In the genomic region with DNA sequence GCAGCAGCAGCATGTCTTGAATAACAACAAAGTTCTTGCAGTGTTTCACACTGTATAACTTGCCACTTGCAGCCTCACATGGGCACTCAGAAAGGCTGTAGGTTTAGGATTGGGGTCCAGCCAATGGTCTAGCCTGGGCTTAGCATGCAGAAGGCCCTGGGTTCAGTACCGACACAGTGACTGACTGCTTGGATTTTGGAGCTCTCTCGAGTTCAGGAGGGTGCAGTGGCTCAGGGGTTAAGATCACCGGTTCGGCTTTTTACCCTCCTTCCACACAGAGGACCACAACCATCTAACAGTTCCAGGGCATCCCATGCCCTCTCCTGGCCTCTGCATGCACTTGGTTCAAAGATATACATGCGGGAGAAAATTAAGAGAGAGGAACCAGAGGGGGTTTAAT, we compare ENCODE assay signal across 7 mouse cellular contexts. TPM values are rescaled to one million over a fixed set of nuclear protein-coding genes. Genes with fewer than 3 reads are reported as not detected.
A peak's percentile ranks its signal among the peaks of the same experiment; 100 is the strongest.
DNase-seq lines count a peak whose midpoint lies in the region; ATAC-seq and TF ChIP-seq lines count a peak whose summit lies in the region.

No protein-coding gene starts in this region.

- peak overlapping the region; percentile 72 for H3K4me3 ChIP-seq in neural tube, embryonic 11.5 days (ENCODE audit: low read depth, low read length)
- H3K4me3 ChIP-seq in forebrain, embryonic 14.5 days (ENCODE audit: low read depth, low read length) = peak overlapping the region; percentile 62
- peak overlapping the region; percentile 69 for H3K4me3 ChIP-seq in limb, embryonic 14.5 days (replicated peaks; ENCODE audit: low read length)
- peak overlapping the region; percentile 94 for H3K4me3 ChIP-seq in stomach, embryonic 16.5 days (replicated peaks; ENCODE audit: low read length)

- no peak for DNase-seq in neural tube, embryonic 11.5 days (ENCODE audit: low spot score)
- no peak for DNase-seq in neural tube, embryonic 10.5 days (ENCODE audit: extremely low spot score, low spot score)
- DNase-seq in forebrain, embryonic 14.5 days (ENCODE audit: low spot score) = no peak
- DNase-seq in limb, embryonic 14.5 days (ENCODE audit: low spot score) = no peak
- no peak for DNase-seq in gastrocnemius, postnatal 10 days
- DNase-seq in layer of hippocampus, postnatal 14 days (ENCODE audit: low spot score in 2 of 2) = no peak

- H3K4me2 ChIP-seq in neural tube, embryonic 11.5 days (ENCODE audit: low read depth) = peak overlapping the region; percentile 87
- H3K4me2 ChIP-seq in forebrain, embryonic 14.5 days (ENCODE audit: low read length) = peak overlapping the region; percentile 96
- peak overlapping the region; percentile 93 for H3K4me2 ChIP-seq in limb, embryonic 14.5 days (replicated peaks; ENCODE audit: low read depth, low read length, severe bottlenecking)
- peak overlapping the region; percentile 68 for H3K4me2 ChIP-seq in stomach, embryonic 16.5 days (ENCODE audit: low read depth, low read length)

- WGBS in neural tube, embryonic 11.5 days = 30% methylated on average over 5 of the region's 5 CpGs
- WGBS in forebrain, embryonic 14.5 days = 35% methylated on average over 5 of the region's 5 CpGs
- WGBS in limb, embryonic 14.5 days = 25% methylated on average over 5 of the region's 5 CpGs
- WGBS in stomach, embryonic 16.5 days = 17% methylated on average over 5 of the region's 5 CpGs

- no peaks in the 10 kb centered on the region for H3K36me3 ChIP-seq in neural tube, embryonic 11.5 days (ENCODE audit: control insufficient read depth, insufficient read depth, low read length)
- H3K36me3 ChIP-seq in forebrain, embryonic 14.5 days (ENCODE audit: control insufficient read depth, insufficient read depth, low read length) = peaks cover 22% of the 10 kb centered on the region
- peaks cover 11% of the 10 kb centered on the region for H3K36me3 ChIP-seq in limb, embryonic 14.5 days (ENCODE audit: control insufficient read depth, insufficient read depth, low read length)
- H3K36me3 ChIP-seq in stomach, embryonic 16.5 days (ENCODE audit: control insufficient read depth, insufficient read depth, low read length) = no peaks in the 10 kb centered on the region; the same call in 1 of the 2 replicates

- H3K4me1 ChIP-seq in neural tube, embryonic 11.5 days (ENCODE audit: control insufficient read depth, insufficient read depth, low read length) = peaks cover 9% of the 10 kb centered on the region
- peaks cover 14% of the 10 kb centered on the region for H3K4me1 ChIP-seq in forebrain, embryonic 14.5 days (ENCODE audit: control insufficient read depth, insufficient read depth, low read length)
- H3K4me1 ChIP-seq in limb, embryonic 14.5 days (ENCODE audit: control insufficient read depth, insufficient read depth, low read length) = peaks cover 9% of the 10 kb centered on the region
- peaks cover 24% of the 10 kb centered on the region for H3K4me1 ChIP-seq in stomach, embryonic 16.5 days (ENCODE audit: control insufficient read depth, insufficient read depth, low read length)

- peak overlapping the region; percentile 96; the same call in 1 of the 2 replicates for H3K27ac ChIP-seq in neural tube, embryonic 11.5 days (ENCODE audit: low read depth, low read length)
- H3K27ac ChIP-seq in forebrain, embryonic 14.5 days (ENCODE audit: low read depth, low read length) = peak overlapping the region; percentile 95; the same call in 1 of the 2 replicates
- H3K27ac ChIP-seq in limb, embryonic 14.5 days (replicated peaks; ENCODE audit: low read depth, low read length) = no peak overlapping the region
- peak overlapping the region; percentile 99 for H3K27ac ChIP-seq in stomach, embryonic 16.5 days (ENCODE audit: low read length)

- no peak for ATAC-seq in neural tube, embryonic 11.5 days (ENCODE audit: insufficient read depth, low FRiP score, low TSS enrichment)
- ATAC-seq in forebrain, embryonic 14.5 days = no peak
- no peak for ATAC-seq in limb, embryonic 14.5 days (ENCODE audit: low FRiP score, low read depth)
- ATAC-seq in stomach, embryonic 16.5 days (ENCODE audit: insufficient read depth, low FRiP score) = no peak

- H3K9ac ChIP-seq in neural tube, embryonic 11.5 days (ENCODE audit: low read length) = peak overlapping the region; percentile 93
- peak overlapping the region; percentile 93 for H3K9ac ChIP-seq in forebrain, embryonic 14.5 days (ENCODE audit: low read length)
- H3K9ac ChIP-seq in limb, embryonic 14.5 days (ENCODE audit: low read depth, low read length, severe bottlenecking) = peak overlapping the region; percentile 84
- peak overlapping the region; percentile 98 for H3K9ac ChIP-seq in stomach, embryonic 16.5 days (ENCODE audit: low read length)

- H3K9me3 ChIP-seq in neural tube, embryonic 11.5 days (ENCODE audit: control insufficient read depth, low read length) = no peaks in the 10 kb centered on the region
- H3K9me3 ChIP-seq in forebrain, embryonic 14.5 days (replicated peaks; ENCODE audit: control insufficient read depth, low read length) = no peaks in the 10 kb centered on the region
- H3K9me3 ChIP-seq in limb, embryonic 14.5 days (ENCODE audit: control insufficient read depth, low read length) = no peaks in the 10 kb centered on the region
- no peaks in the 10 kb centered on the region for H3K9me3 ChIP-seq in stomach, embryonic 16.5 days (replicated peaks; ENCODE audit: control insufficient read depth, low read length)

- TF ChIP-seq POLR2A in limb, embryonic 14.5 days (IDR thresholded peaks at IDR 0.05; ENCODE audit: borderline replicate concordance, extremely low read depth, insufficient read depth, insufficient read length) = no peak

- no peaks in the 10 kb centered on the region for H3K27me3 ChIP-seq in neural tube, embryonic 11.5 days (ENCODE audit: control insufficient read depth, insufficient read depth, low read length)
- no peaks in the 10 kb centered on the region for H3K27me3 ChIP-seq in forebrain, embryonic 14.5 days (replicated peaks; ENCODE audit: control insufficient read depth, insufficient read depth, low read length)
- H3K27me3 ChIP-seq in limb, embryonic 14.5 days (ENCODE audit: control insufficient read depth, insufficient read depth, low read length) = no peaks in the 10 kb centered on the region
- no peaks in the 10 kb centered on the region for H3K27me3 ChIP-seq in stomach, embryonic 16.5 days (ENCODE audit: control insufficient read depth, insufficient read depth, low read length)

RNA-seq across cellular contexts. Expression of a gene that starts 1.0 kb away (rescaled TPM):
- 212 and 216 TPM in 2 replicates for polyA plus RNA-seq in neural tube, embryonic 11.5 days (2014; fragmentation: Nextera tagmentation; extraction: Ambion mirVana)
- polyA plus RNA-seq in forebrain, embryonic 14.5 days (2014; fragmentation: Nextera tagmentation; extraction: Ambion mirVana) = 233 and 279 TPM in 2 replicates
- 141 and 216 TPM in 2 replicates for polyA plus RNA-seq in limb, embryonic 14.5 days (2012; rRNA removed)
- 249 and 255 TPM in 2 replicates for polyA plus RNA-seq in limb, embryonic 14.5 days (2014; fragmentation: Nextera tagmentation; extraction: Ambion mirVana)
- polyA plus RNA-seq in stomach, embryonic 16.5 days (2015; fragmentation: Nextera tagmentation; extraction: Ambion mirVana) = 200 and 206 TPM in 2 replicates
- 10 to 100 TPM; 49.3 to 54.5 TPM for total RNA-seq in gastrocnemius, postnatal 10 days (2021)
- 10 to 100 TPM; 59.0 to 61.6 TPM for total RNA-seq in layer of hippocampus, postnatal 14 days (2021)

RNA-seq across cellular contexts. Expression of a gene that starts 6.4 kb away (rescaled TPM):
- 3.6 and 4.2 TPM in 2 replicates for polyA plus RNA-seq in neural tube, embryonic 11.5 days (2014; fragmentation: Nextera tagmentation; extraction: Ambion mirVana)
- polyA plus RNA-seq in forebrain, embryonic 14.5 days (2014; fragmentation: Nextera tagmentation; extraction: Ambion mirVana) = 4.1 and 4.5 TPM in 2 replicates
- 7.5 and 7.8 TPM in 2 replicates for polyA plus RNA-seq in limb, embryonic 14.5 days (2012; rRNA removed)
- polyA plus RNA-seq in limb, embryonic 14.5 days (2014; fragmentation: Nextera tagmentation; extraction: Ambion mirVana) = 2.9 and 3.3 TPM in 2 replicates
- polyA plus RNA-seq in stomach, embryonic 16.5 days (2015; fragmentation: Nextera tagmentation; extraction: Ambion mirVana) = 3.2 and 4.0 TPM in 2 replicates
- total RNA-seq in gastrocnemius, postnatal 10 days (2021) = 1 to 10 TPM in 1 of 2 experiments, under 1 TPM in 1; 0.40 to 3.3 TPM
- 1 to 10 TPM; 2.6 to 2.7 TPM for total RNA-seq in layer of hippocampus, postnatal 14 days (2021)

RNA-seq across cellular contexts. Expression of a gene that starts 19.8 kb away (rescaled TPM):
- polyA plus RNA-seq in neural tube, embryonic 11.5 days (2014; fragmentation: Nextera tagmentation; extraction: Ambion mirVana) = 54.5 and 57.4 TPM in 2 replicates
- polyA plus RNA-seq in forebrain, embryonic 14.5 days (2014; fragmentation: Nextera tagmentation; extraction: Ambion mirVana) = 45.3 and 47.2 TPM in 2 replicates
- polyA plus RNA-seq in limb, embryonic 14.5 days (2012; rRNA removed) = 240 and 285 TPM in 2 replicates
- 114 and 116 TPM in 2 replicates for polyA plus RNA-seq in limb, embryonic 14.5 days (2014; fragmentation: Nextera tagmentation; extraction: Ambion mirVana)
- polyA plus RNA-seq in stomach, embryonic 16.5 days (2015; fragmentation: Nextera tagmentation; extraction: Ambion mirVana) = 60.1 and 69.2 TPM in 2 replicates
- total RNA-seq in gastrocnemius, postnatal 10 days (2021) = 10 to 100 TPM; 43.3 to 56.1 TPM
- 10 to 100 TPM; 58.4 to 62.9 TPM for total RNA-seq in layer of hippocampus, postnatal 14 days (2021)

RNA-seq across cellular contexts. Expression of a gene that starts 22.3 kb away (rescaled TPM):
- polyA plus RNA-seq in neural tube, embryonic 11.5 days (2014; fragmentation: Nextera tagmentation; extraction: Ambion mirVana) = 10.5 and 12.7 TPM in 2 replicates
- 25.8 and 31.5 TPM in 2 replicates for polyA plus RNA-seq in forebrain, embryonic 14.5 days (2014; fragmentation: Nextera tagmentation; extraction: Ambion mirVana)
- 87.8 and 133 TPM in 2 replicates for polyA plus RNA-seq in limb, embryonic 14.5 days (2012; rRNA removed)
- polyA plus RNA-seq in limb, embryonic 14.5 days (2014; fragmentation: Nextera tagmentation; extraction: Ambion mirVana) = 24.3 and 25.9 TPM in 2 replicates
- polyA plus RNA-seq in stomach, embryonic 16.5 days (2015; fragmentation: Nextera tagmentation; extraction: Ambion mirVana) = 35.2 and 41.4 TPM in 2 replicates
- total RNA-seq in gastrocnemius, postnatal 10 days (2021) = 10 to 100 TPM; 39.7 to 41.1 TPM
- 100 to 1,000 TPM in 1 of 2 experiments, 10 to 100 TPM in 1; 90.9 to 101 TPM for total RNA-seq in layer of hippocampus, postnatal 14 days (2021)

RNA-seq across cellular contexts. Expression of a gene that starts 24.6 kb away (rescaled TPM):
- not detected in 2 replicates for polyA plus RNA-seq in neural tube, embryonic 11.5 days (2014; fragmentation: Nextera tagmentation; extraction: Ambion mirVana)
- not detected in 2 replicates for polyA plus RNA-seq in forebrain, embryonic 14.5 days (2014; fragmentation: Nextera tagmentation; extraction: Ambion mirVana)
- polyA plus RNA-seq in limb, embryonic 14.5 days (2012; rRNA removed) = not detected in 2 replicates
- polyA plus RNA-seq in limb, embryonic 14.5 days (2014; fragmentation: Nextera tagmentation; extraction: Ambion mirVana) = 0.25 TPM in 1 of 2 replicates, not detected in the other
- polyA plus RNA-seq in stomach, embryonic 16.5 days (2015; fragmentation: Nextera tagmentation; extraction: Ambion mirVana) = 0.08 TPM in 1 of 2 replicates, not detected in the other
- total RNA-seq in gastrocnemius, postnatal 10 days (2021) = under 1 TPM in 1 of 2 experiments, not detected in 1; 0.14 TPM
- under 1 TPM; 0.12 to 0.21 TPM for total RNA-seq in layer of hippocampus, postnatal 14 days (2021)
